Mouse (Mus musculus) c-Kit-positive CD71-negative TER-119-negative erythroid progenitor cells, embryonic 14.5 days (primary cell): ENCODE results near the gene Hoxa10.

Experiments used
- DNase-seq: peaks from one replicate; pipeline ENCODE4 v3.0.0-alpha.2; 2013; ENCODE audit warnings: low read depth

The Hoxa10 gene

GRCm38 (mm10) chr6:52240389-52241000, at the start of gene Hoxa10:
Gene Hoxa10, minus strand, starts transcription at chr6:52240854.
- peak; percentile 74 for DNase-seq

DNA sequence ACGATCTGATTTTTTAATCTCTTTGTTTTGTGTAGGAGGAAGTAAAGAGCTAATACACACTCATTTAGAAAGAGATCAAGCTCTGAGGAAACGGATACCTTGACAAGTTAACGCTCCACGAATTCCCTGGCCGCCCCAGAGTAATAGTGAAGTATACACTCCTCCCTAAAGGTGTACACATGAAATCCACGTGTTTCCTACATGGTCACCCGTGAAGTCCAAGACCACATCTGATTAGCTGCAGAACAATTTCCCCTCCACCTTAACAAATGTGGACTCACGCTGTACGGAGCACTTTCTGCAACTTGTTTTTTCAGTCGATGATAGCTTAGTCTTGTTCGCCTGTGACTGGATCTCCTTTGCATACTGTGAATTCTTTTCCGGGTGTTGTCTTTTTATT, 49.5 kb upstream of the Hoxa10 start:
- no peak for DNase-seq

- DNase-seq = no peak
These were observed 43.2 kb upstream of the Hoxa10 start for GRCm38 (mm10) chr6:52283896-52284295.

- DNase-seq = no peak
These were observed 40.4 kb upstream of the Hoxa10 start for GRCm38 (mm10) chr6:52281084-52281483.

DNA sequence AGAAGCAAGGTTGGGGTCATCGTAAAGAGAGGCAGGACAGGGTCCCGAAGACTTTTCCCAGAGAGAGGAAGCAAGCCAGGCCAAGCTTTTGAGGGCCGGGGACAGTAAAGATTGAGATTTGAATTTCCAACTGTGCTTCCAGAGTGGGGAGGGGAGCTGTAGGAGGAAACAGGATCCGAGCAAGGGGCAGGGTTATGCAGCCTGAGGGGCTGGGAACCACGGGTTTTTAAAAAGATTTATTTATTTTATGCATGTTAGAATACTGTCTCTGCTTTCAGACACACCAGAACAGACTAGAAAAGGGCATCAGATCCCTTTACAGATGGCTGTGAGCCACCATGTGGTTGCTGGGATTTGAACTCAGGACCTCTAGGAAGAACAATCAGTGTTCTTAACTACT, 36.3 kb upstream of the Hoxa10 start:
- DNase-seq = no peak

GRCm38 (mm10) chr6:52276382-52276781, 35.7 kb upstream of the Hoxa10 start:
- no peak for DNase-seq

- DNase-seq = no peak
These were observed 35.1 kb upstream of the Hoxa10 start for GRCm38 (mm10) chr6:52275563-52276280.

GRCm38 (mm10) chr6:52274576-52274975, 33.9 kb upstream of the Hoxa10 start:
- no peak for DNase-seq

DNA sequence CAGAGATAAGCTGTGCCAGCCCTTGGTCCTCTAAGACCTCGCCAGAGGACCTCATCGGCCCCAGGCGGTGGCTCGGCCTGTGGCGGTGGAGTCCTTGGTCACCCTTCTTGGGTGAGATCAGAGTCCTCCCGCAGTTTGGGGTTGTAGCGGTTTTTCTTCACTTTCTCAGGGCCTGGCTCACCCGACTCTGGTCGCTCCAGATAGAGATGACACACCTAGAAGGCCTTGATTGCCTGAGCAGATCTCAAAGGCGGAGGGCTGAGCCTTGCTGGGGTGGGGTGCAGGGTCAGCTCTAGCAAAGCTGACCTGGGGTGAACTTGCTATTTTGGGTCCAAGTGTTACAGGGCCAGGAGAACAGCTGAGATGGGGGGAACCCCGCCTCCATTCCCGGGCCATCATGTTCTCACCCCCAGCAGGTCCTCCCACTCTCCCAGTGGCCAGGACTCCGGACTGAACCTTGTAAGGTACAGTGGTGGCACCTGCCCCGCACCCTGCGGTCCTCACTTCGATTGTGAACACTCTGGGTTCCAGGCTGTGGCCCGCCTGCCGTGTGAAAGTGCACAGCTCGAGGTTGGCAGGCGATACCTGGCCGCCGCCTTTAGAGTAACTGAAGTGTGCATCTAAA, 33.1 kb upstream of the Hoxa10 start:
- no peak for DNase-seq

DNA sequence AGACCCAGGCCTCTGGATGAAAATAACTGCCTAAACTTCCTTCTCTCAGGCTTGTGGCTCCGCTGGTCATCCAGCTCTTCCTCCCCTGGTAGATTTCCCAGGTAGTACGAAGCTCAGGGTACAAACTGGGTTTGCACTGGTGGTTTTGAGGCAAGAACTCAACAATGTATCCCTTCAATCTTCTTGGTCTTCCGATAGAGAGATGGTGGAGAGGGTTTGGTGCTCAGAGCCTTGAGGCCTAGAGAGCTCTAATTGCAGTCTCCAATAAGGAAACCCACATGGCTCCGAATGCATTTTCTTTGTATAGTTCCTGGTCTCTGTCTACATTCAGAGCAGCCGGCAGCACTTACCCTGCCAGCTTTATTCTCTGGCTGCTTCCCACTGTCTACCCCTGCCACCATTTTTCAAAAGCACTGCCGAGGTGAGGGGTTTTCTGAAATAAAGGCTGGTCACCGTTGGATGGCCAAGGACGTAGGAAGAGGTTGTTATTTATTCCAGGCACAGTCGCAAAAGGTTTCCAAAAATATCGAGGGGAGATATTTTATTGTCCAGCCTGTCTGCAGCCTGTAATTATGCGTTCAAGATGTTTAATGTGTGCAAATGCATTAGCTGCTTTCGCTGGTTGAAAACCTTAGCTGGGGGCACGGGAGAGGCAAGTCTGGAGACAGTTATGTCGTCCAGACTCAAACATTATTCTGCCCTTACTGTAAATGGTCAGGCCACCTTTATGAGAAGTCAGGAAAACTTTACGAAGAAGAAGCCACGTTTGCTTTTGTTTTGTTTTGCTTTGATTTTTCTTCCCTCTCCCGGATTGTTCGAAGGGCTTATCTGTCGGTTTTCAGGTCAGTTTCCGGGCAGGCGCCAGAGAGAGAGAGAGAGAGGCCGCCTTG, 32.4 kb upstream of the Hoxa10 start:
- no peak for DNase-seq

DNA sequence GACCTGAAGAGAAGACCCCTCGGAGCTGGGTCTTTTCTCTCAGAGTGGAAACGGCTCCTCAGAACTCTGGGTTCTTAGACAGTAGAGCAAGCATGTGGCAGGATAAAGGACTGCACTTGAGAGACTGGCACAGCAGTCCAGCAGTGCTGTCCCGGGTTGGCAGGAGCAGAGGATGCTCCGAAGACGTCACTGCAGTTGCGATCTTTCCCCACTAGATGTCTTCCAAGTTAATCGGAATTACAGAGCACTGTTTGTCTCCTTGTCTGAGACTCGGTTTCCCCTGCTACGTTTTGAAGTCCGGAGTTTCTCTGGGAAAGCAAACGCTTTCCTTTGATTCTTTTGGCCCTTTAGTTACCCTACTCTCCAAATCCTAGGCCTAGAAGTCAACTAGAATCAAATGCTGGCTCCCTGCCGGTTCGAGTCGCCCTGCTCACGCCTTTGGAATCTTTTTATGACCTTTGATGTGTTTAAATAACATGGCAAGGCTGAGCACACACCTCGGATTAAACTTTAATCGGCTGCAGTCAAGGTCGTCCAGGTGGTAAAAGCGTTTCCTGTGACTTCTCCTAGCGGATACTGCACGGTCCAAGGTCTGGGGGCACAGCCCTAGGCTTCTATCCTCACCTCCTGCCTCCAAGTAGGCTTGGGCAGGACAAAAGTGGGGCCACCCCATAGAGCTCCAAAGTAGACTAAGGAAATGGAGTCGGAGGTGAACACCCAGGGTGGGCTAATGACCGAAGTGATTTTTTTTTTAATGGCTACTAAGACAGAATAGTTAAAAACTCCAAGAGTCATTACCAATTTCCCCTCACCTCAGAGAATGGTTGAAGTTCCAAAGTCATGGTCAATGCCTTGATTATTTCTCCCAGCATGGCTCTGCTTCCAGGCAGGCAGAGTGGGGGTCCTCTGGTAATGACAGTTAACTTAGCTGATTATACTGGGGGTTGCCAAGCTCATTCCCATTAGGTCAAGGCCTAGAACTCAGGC, 30.1 kb upstream of the Hoxa10 start:
- no peak for DNase-seq

DNA sequence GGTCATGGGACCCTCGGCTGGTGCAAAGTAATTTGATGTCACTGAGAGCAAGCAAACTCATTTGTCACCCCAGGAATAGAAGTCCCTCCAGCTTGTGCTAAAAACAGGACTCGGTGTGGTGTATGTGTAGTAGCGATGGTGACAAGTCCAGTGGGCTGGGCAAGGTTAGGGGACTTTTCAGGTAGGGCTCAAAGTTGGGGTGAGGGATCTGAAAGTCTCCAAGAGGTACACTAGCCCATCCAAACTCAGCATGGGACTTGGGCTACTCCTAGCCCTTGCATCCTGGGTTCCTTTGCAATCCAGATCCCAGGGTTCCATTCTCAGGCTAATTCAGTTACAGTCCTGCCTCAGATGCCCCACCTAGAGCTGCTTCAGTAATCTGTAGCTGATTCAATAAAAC, 28.1 kb upstream of the Hoxa10 start:
- DNase-seq = no peak

DNA sequence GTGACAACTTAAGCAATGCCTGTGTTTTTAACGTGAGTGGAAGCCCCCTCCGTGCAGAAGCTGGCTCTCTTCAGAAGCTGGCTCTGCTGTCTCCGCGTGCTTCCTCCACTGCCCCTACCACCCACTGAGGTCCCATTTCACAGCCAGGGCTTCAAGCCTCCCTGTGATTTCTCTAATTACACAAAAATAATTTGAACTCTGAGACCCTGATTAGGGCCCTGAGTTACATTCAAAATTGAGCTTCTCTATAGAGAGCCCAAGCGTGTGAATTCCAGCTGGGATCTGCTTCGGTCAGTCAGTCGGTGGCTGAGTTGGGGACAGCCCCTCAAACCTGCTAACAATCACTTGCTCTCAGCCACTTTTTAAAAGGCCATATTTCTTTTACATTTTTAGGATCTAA, 27.7 kb upstream of the Hoxa10 start:
- no peak for DNase-seq

GRCm38 (mm10) chr6:52267691-52268090, 27.0 kb upstream of the Hoxa10 start:
- DNase-seq = no peak

- DNase-seq = no peak
These were observed 26.6 kb upstream of the Hoxa10 start for GRCm38 (mm10) chr6:52267221-52267620.

DNA sequence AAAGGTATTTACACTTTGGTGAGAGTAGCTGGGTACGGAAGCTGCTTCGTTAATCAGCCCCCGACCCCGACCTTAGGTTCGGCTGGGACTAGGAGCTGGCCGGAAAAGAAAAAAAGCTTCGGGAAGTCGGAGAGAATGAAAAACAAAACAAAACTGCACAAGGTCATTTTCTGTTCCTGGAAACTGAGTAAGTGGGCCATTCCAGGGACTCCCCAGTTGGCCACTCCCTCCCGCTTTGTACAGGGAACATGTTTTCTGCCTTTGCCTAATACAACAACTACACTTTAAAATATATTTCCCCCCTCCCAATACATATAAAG, 26.0 kb upstream of the Hoxa10 start:
- DNase-seq = no peak

- no peak for DNase-seq
These were observed 25.4 kb upstream of the Hoxa10 start for GRCm38 (mm10) chr6:52265913-52266665.

- DNase-seq = no peak
These were observed 24.8 kb upstream of the Hoxa10 start for GRCm38 (mm10) chr6:52265306-52265912.

- no peak for DNase-seq
These were observed 23.6 kb upstream of the Hoxa10 start for GRCm38 (mm10) chr6:52264106-52264790.

DNA sequence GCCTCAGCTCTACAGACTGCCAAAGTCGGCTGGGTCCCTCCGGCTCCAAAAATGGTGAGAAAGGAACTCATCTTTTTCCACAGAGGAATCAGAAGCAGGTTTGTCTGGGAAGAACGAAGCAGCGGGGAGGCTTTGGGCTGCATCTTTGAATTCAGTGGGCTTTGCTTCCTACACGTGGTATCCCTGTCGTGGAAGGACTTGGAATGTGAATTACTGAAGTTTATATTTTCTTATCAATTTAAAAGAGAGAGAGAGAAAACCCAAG, 22.6 kb upstream of the Hoxa10 start:
- DNase-seq = no peak
